Mouse (Mus musculus) heart, postnatal 0 days (tissue): ENCODE measurements around the gene Ssc5d. TPM values are rescaled to one million over a fixed set of nuclear protein-coding genes. Genes with fewer than 3 reads are reported as not detected.
A peak's percentile ranks its signal among the peaks of the same experiment; 100 is the strongest.

Experiments
- ATAC-seq: fragments of 200-750 bp; cut with Nextera tagmentation; 2 replicates; pipeline ENCODE4 v1.8.0; 2017; ENCODE audit warnings: low read depth, moderate number of reproducible peaks, moderate library complexity; ENCODE audit not compliant: insufficient read depth
- DNase-seq: peaks from one replicate; pipeline ENCODE4 v3.0.0-alpha.2; 2016; ENCODE audit warnings: low spot score
- H3K27ac ChIP-seq: fragments of 300-500 bp; sonication (generic); 2 replicates; pipeline ENCODE4 v1.5.1; 2014; ENCODE audit warnings: low read depth, mild to moderate bottlenecking
- H3K27me3 ChIP-seq: fragments of 300-500 bp; sonication (generic); 2 replicates; pipeline ENCODE4 v1.6.1; 2014; ENCODE audit warnings: low read length, mixed read lengths; ENCODE audit not compliant: control insufficient read depth, insufficient read depth
- H3K36me3 ChIP-seq: fragments of 300-500 bp; sonication (generic); replicated peaks from 2 replicates; pipeline ENCODE4 v1.6.1; 2014; ENCODE audit warnings: low read length, mixed read lengths; ENCODE audit not compliant: control insufficient read depth, insufficient read depth
- H3K4me1 ChIP-seq: fragments of 300-500 bp; sonication (generic); 2 replicates; pipeline ENCODE4 v1.6.1; 2014; ENCODE audit warnings: antibody characterized with exemption; ENCODE audit not compliant: control insufficient read depth, insufficient read depth
- H3K4me2 ChIP-seq: fragments of 300-500 bp; sonication (generic); 2 replicates; pipeline ENCODE4 v1.6.1; 2014; ENCODE audit warnings: low read depth, mild to moderate bottlenecking, low read length, moderate library complexity
- H3K4me3 ChIP-seq: fragments of 300-500 bp; sonication (generic); 2 replicates; pipeline ENCODE4 v1.5.1; 2014; ENCODE audit warnings: low read depth, low read length
- H3K9ac ChIP-seq: fragments of 300-500 bp; sonication (generic); replicated peaks from 2 replicates; pipeline ENCODE4 v1.6.1; 2014; ENCODE audit warnings: low read depth, low read length, mixed read lengths
- H3K9me3 ChIP-seq: fragments of 300-500 bp; sonication (generic); replicated peaks from 2 replicates; pipeline ENCODE4 v1.6.1; 2016; ENCODE audit warnings: low read length; ENCODE audit not compliant: control insufficient read depth
- CTCF ChIP-seq: IDR thresholded peaks from 2 replicates; pipeline ENCODE4 v1.5.1; 2016; ENCODE audit warnings: antibody characterized with exemption, control low read depth, low read depth
- EP300 ChIP-seq: IDR thresholded peaks from 2 replicates; pipeline ENCODE4 v1.6.1; 2016; ENCODE audit warnings: antibody characterized with exemption, low read depth
- WGBS: fragments of 180-500 bp; shearing (Covaris S2); extraction: QIAGEN DNeasy Blood & Tissue Kit; methylation state at CpG from one replicate; pipeline ENCODE4 v1.1.7; 2014; 5-methylcytosine and 5-hydroxymethylcytosine counted together
- polyA plus RNA-seq: library from polyadenylated mRNA; unstranded; fragments of >200 nt; fragmentation: Nextera tagmentation; extraction: Ambion mirVana; gene quantifications from 2 replicates; pipeline ENCODE4 v1.2.1, GENCODE M21; 2015
- total RNA-seq: library from RNA; depleted of rRNA; stranded (reverse); fragments of >200 nt; gene quantifications from 2 replicates; pipeline ENCODE4 v1.2.3, GENCODE M21; 2014; ENCODE audit warnings: low replicate concordance

The Ssc5d gene
- total and polyA plus RNA-seq, 2 experiments from 2014 or later, result 1.2 to 5.0 TPM

DNA sequence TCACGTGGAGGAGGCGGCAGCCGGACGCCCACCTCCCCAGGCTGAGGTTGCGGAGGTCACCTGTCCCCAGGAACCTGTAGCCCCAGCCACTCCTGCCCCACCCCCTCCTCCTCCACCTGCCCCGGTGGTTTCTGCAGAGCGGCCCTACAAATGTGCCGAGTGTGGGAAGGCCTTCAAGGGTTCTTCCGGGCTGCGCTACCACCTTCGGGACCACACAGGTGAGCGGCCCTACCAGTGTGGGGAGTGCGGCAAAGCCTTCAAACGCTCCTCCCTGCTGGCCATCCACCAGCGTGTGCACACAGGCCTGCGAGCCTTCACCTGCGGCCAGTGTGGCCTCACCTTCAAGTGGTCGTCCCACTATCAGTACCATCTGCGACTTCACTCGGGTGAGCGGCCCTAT, 5.6 kb upstream of the Ssc5d start:
- no peaks in the 10 kb centered on the region for H3K9me3 ChIP-seq
- H3K36me3 ChIP-seq, result peaks cover 32% of the 10 kb centered on the region
- no peak overlapping the region for H3K27ac ChIP-seq
- TF ChIP-seq CTCF (no peak), EP300 (no peak)
- 91% methylated on average over 21 of the region's 21 CpGs for WGBS
- no peak for ATAC-seq
- no peaks in the 10 kb centered on the region for H3K27me3 ChIP-seq
- peaks cover 22% of the 10 kb centered on the region for H3K4me1 ChIP-seq
- no peak overlapping the region for H3K9ac ChIP-seq
- no peak overlapping the region for H3K4me3 ChIP-seq
- H3K4me2 ChIP-seq, result no peak overlapping the region
- no peak for DNase-seq

DNA sequence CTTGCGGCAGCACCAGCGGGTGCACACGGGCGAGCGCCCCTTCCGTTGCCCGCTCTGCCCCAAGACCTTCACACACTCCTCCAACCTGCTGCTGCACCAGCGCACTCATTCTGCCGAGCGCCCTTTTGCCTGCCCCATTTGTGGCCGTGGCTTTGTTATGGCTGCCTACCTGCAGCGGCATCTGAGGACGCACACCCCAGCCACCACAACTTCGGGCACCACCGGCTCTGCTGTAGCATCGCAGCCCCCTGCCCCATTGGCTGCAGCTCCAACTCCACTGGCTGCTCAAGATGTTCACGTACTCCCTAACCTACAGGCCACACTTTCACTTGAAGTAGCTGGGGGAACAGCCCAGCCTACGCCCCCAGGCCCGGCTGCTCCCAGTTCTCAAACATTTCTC, 5.1 kb upstream of the Ssc5d start:
- peaks cover 32% of the 10 kb centered on the region for H3K36me3 ChIP-seq
- ATAC-seq, result no peak
- H3K27me3 ChIP-seq, result no peaks in the 10 kb centered on the region
- TF ChIP-seq CTCF, result no peak
- TF ChIP-seq EP300, result no peak
- no peak overlapping the region for H3K4me2 ChIP-seq
- no peak overlapping the region for H3K9ac ChIP-seq
- H3K4me1 ChIP-seq, result peaks cover 22% of the 10 kb centered on the region
- DNase-seq, result no peak
- H3K9me3 ChIP-seq, result no peaks in the 10 kb centered on the region
- WGBS, result 90% methylated on average over 19 of the region's 19 CpGs
- H3K4me3 ChIP-seq, result no peak overlapping the region
- H3K27ac ChIP-seq, result peak overlapping the region; percentile 77

DNA sequence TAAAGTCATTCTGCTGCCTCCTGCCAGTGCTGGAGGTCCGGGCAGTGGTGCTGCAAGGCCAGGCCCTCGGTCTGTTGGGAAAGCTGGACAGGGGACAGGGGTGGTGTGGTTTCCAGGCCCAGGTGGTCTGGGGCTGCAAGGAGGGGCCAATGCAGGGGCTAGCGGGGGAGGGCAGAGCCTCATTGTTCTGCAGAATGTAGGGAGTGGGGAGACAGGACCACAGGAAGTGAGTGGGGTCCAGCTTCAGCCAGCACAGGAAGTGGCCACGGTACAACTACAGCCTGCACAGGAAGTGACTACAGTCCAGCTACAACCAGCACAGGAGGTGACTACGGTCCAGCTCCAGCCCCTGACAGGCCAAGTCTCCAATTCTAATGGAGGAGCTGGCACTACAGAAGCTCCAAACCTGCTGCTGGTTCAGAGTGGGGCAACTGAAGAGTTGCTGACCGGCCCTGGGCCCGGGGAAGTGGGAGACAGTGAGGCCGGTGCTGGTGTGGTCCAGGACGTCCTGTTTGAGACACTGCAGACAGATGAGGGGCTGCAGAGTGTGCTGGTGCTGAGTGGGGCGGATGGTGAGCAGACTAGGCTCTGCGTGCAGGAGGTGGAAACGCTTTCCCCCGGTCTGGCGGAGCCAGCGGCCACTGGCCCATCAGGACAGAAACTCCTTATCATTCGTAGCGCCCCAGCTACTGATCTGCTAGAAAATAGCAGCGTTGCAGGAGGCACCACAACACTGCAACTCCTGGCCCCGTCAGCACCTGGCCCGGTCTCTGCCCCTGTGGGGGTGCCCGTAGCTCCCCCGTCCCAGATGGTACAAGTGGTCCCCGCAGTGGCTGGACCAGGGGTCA, 4.4 kb upstream of the Ssc5d start:
- DNase-seq (peak; percentile 46), ATAC-seq (peak; percentile 27)
- Histone ChIP-seq H3K27ac (peak overlapping the region; percentile 77), H3K4me3 (no peak overlapping the region), H3K4me1 (peaks cover 22% of the 10 kb centered on the region), H3K36me3 (peaks cover 32% of the 10 kb centered on the region), H3K4me2 (0 out of 2 replicates have a peak overlapping the region, but pooled peaks have one; percentile 13), H3K9me3 (no peaks in the 10 kb centered on the region), H3K9ac (no peak overlapping the region), H3K27me3 (no peaks in the 10 kb centered on the region)
- TF ChIP-seq EP300 (no peak; the same call in 1 of the 2 replicates), CTCF (no peak)
- WGBS, result 27% methylated on average over 23 of the region's 23 CpGs

DNA sequence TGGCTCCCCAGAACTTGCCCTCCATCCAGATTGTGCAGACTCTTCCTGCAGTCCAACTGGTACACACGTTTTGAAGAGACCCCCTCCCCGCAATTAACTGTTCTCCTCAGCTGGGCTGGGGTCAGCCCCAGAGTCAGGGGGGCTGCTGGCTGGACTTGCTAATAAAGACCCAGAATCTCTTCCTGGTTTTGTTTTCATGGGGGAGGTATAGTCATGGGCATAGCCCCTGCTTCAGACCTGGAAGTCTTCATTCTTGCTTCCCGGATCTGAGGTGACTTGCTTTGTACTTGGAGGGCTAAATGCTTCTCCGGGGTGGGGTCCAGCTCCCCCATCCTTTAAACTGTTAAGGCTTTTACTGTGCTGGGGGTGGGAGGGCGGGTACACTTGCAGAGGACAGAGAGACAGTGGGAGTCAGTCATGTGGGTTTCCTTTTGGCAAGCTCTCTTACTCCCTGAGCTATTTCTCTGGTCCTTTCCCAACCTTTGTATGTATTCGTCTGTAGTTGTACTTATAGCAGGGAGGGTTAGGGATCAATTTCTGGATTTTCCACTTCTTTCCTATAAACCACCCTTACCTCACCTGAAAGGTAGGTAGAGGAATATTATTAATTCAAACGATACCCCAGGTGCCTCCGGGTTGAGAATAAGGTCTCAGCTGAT, 3.6 kb upstream of the Ssc5d start, which contains the start of gene Nat14:
Gene Nat14 (plus strand): TSS at position 205 of the 659 bp plus-strand sequence.
- H3K4me1 ChIP-seq, result peaks cover 22% of the 10 kb centered on the region
- WGBS, result 26% methylated on average over 8 of the region's 8 CpGs
- no peak for ATAC-seq

DNA sequence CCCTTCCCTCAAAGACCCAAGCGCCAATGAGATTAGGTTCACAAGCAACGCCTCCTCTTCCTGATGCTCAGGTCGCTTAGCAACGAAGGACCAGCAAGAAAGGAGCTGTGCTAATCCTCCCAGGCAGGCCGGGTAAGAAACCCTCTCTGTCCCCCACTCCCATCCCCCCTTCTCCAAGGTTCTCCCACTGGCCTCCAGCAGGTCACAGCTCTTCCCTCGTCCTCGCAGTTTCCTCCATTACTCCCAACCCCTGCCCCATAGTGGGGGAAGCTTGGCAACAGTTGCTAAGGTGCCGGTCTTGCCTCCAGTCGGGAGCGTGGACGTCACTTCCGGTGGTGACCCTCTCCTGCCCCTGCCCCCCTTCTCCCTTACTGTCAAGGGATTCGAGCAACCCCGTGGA, 3.1 kb upstream of the Ssc5d start:
- Histone ChIP-seq H3K9ac (peak overlapping the region; percentile 32; the same call in 1 of the 2 replicates), H3K36me3 (peaks cover 32% of the 10 kb centered on the region), H3K27me3 (no peaks in the 10 kb centered on the region), H3K4me2 (peak overlapping the region; percentile 71), H3K9me3 (no peaks in the 10 kb centered on the region), H3K4me3 (peak overlapping the region; percentile 34), H3K27ac (0 out of 2 replicates have a peak overlapping the region, but pooled peaks have one; percentile 18), H3K4me1 (peaks cover 22% of the 10 kb centered on the region)
- TF ChIP-seq EP300, result no peak
- 1% methylated on average over 14 of the region's 14 CpGs for WGBS
- ATAC-seq (peak; percentile 42), DNase-seq (peak; percentile 66)

More for the DNA sequence above, 3.6 kb upstream of the Ssc5d start, which contains the start of gene Nat14:
- TF ChIP-seq EP300 (no peak), CTCF (no peak)
- Histone ChIP-seq H3K9ac (peak within 1 kb of the TSS; percentile 32; the same call in 1 of the 2 replicates), H3K4me2 (peak within 1 kb of the TSS; percentile 71), H3K27me3 (no peaks in the 10 kb centered on the region), H3K36me3 (peaks cover 32% of the 10 kb centered on the region), H3K4me3 (peak within 1 kb of the TSS; percentile 34), H3K9me3 (no peaks in the 10 kb centered on the region), H3K27ac (peak within 1 kb of the TSS; percentile 77)
- no peak for DNase-seq
